In genomic region chr13:42101440-42102190, GRCm38 (mm10) we compare ENCODE assay signal across 8 mouse cellular contexts. TPM values are rescaled to one million over a fixed set of nuclear protein-coding genes. Genes with fewer than 3 reads are reported as not detected.
A peak's percentile ranks its signal among the peaks of the same experiment; 100 is the strongest.
DNase-seq lines count a peak whose midpoint lies in the region; ATAC-seq and TF ChIP-seq lines count a peak whose summit lies in the region.

No protein-coding gene starts in this region.

- no peaks in the 10 kb centered on the region for H3K27me3 ChIP-seq in forebrain, embryonic 13.5 days
- no peaks in the 10 kb centered on the region for H3K27me3 ChIP-seq in intestine, embryonic 15.5 days (replicated peaks)
- no peaks in the 10 kb centered on the region for H3K27me3 ChIP-seq in megakaryocyte, embryonic 14.5 days (replicated peaks)
- H3K27me3 ChIP-seq in thymus, adult 2 months (ENCODE audit: control insufficient read depth, insufficient read depth, low read length), result no peaks in the 10 kb centered on the region

- H3K4me1 ChIP-seq in forebrain, embryonic 13.5 days, result peaks cover 33% of the 10 kb centered on the region
- peaks cover 4% of the 10 kb centered on the region for H3K4me1 ChIP-seq in intestine, embryonic 15.5 days (replicated peaks)
- peaks cover 89% of the 10 kb centered on the region for H3K4me1 ChIP-seq in megakaryocyte, embryonic 14.5 days
- H3K4me1 ChIP-seq in thymus, adult 2 months (replicated peaks; ENCODE audit: control insufficient read depth, insufficient read depth, low read length), result peaks cover 25% of the 10 kb centered on the region

- peak overlapping the region; percentile 14 for H3K4me2 ChIP-seq in forebrain, embryonic 13.5 days
- H3K4me2 ChIP-seq in intestine, embryonic 15.5 days (replicated peaks), result no peak overlapping the region

- ATAC-seq in forebrain, embryonic 13.5 days, result peak; percentile 45
- peak; percentile 47; the same call in 1 of the 2 replicates for ATAC-seq in intestine, embryonic 15.5 days

- peak overlapping the region; percentile 30; the same call in 1 of the 2 replicates for H3K9ac ChIP-seq in forebrain, embryonic 13.5 days
- no peak overlapping the region for H3K9ac ChIP-seq in intestine, embryonic 15.5 days

- peak; percentile 54 for DNase-seq in left cerebral cortex, postnatal 4 days
- no peak for DNase-seq in left cerebral cortex, adult 8-10 months (ENCODE audit: low spot score in 2 of 2)
- DNase-seq in cerebellum, adult 18-20 months, result peak; percentile 64 to 70
- DNase-seq in thymus, adult 2 months, result peak; percentile 54
- no peak for DNase-seq in layer of hippocampus, adult 9-11 months

- 37% methylated on average over 13 of the region's 13 CpGs for WGBS in forebrain, embryonic 13.5 days
- 47% methylated on average over 13 of the region's 13 CpGs for WGBS in intestine, embryonic 15.5 days
- WGBS in thymus, adult 2 months, result 27% methylated on average over 13 of the region's 13 CpGs

- TF ChIP-seq POLR2A in thymus, adult 2 months (IDR thresholded peaks at IDR 0.05; ENCODE audit: control insufficient read depth, extremely low read depth, insufficient read depth, low read length, poor library complexity), result no peak

- TF ChIP-seq CTCF in thymus, adult 2 months (IDR thresholded peaks at IDR 0.05; ENCODE audit: borderline replicate concordance, control insufficient read depth, extremely low read depth, insufficient read depth, low read length, poor library complexity), result peak; percentile 29; the same call in 1 of the 2 replicates

- H3K9me3 ChIP-seq in forebrain, embryonic 13.5 days (replicated peaks), result no peaks in the 10 kb centered on the region
- no peaks in the 10 kb centered on the region for H3K9me3 ChIP-seq in intestine, embryonic 15.5 days
- peaks cover 4% of the 10 kb centered on the region; the same call in 1 of the 2 replicates for H3K9me3 ChIP-seq in megakaryocyte, embryonic 14.5 days

- H3K36me3 ChIP-seq in forebrain, embryonic 13.5 days (ENCODE audit: poor library complexity, severe bottlenecking), result peaks cover 7% of the 10 kb centered on the region; the same call in 1 of the 2 replicates
- H3K36me3 ChIP-seq in intestine, embryonic 15.5 days, result no peaks in the 10 kb centered on the region
- peaks cover 21% of the 10 kb centered on the region for H3K36me3 ChIP-seq in megakaryocyte, embryonic 14.5 days (replicated peaks; ENCODE audit: low read length)
- H3K36me3 ChIP-seq in thymus, adult 2 months (ENCODE audit: control insufficient read depth, insufficient read depth, low read length), result no peaks in the 10 kb centered on the region

- no peak overlapping the region for H3K4me3 ChIP-seq in forebrain, embryonic 13.5 days
- H3K4me3 ChIP-seq in intestine, embryonic 15.5 days (replicated peaks), result no peak overlapping the region
- H3K4me3 ChIP-seq in megakaryocyte, embryonic 14.5 days (replicated peaks), result peak overlapping the region; percentile 88
- 0 out of 2 replicates have a peak overlapping the region, but pooled peaks have one; percentile 5 for H3K4me3 ChIP-seq in thymus, adult 2 months (ENCODE audit: control insufficient read depth, insufficient read depth, low read length)

- peak overlapping the region; percentile 51 for H3K27ac ChIP-seq in forebrain, embryonic 13.5 days
- H3K27ac ChIP-seq in intestine, embryonic 15.5 days, result no peak overlapping the region
- peak overlapping the region; percentile 95 for H3K27ac ChIP-seq in thymus, adult 2 months (ENCODE audit: control insufficient read depth, insufficient read depth, low read length)

- intact Hi-C loops in left cerebral cortex, postnatal 4 days (cut with DNase I), result no loop called here

RNA-seq across cellular contexts. Expression of gene Hivep1, which starts 49.8 kb away (rescaled TPM):
- 10 to 100 TPM; 84.3 to 84.9 TPM for total RNA-seq in left cerebral cortex, postnatal 4 days (2021)
- 10 to 100 TPM; 47.6 to 60.6 (median 51.3) TPM for total RNA-seq in left cerebral cortex, adult 8-10 months (2022)
- polyA plus RNA-seq in forebrain, embryonic 13.5 days (2015; fragmentation: Nextera tagmentation; extraction: Ambion mirVana), result 16.4 and 16.8 TPM in 2 replicates
- polyA plus RNA-seq in intestine, embryonic 15.5 days (2015; fragmentation: Nextera tagmentation; extraction: Ambion mirVana), result 8.7 and 10.4 TPM in 2 replicates
- polyA plus RNA-seq in megakaryocyte, embryonic 14.5 days (2012; ENCODE audit: insufficient read depth, low replicate concordance), result 38.2 and 122 TPM in 2 replicates
- polyA plus RNA-seq in thymus, adult 2 months (2012; rRNA removed), result 34.9 and 47.5 TPM in 2 replicates

Comparison
In these comparisons a context has a peak if more than half of its experiments do, and no peak if none do; other contexts are left out.
1. DNase-seq: peak in left cerebral cortex, postnatal 4 days (single experiment), cerebellum, adult 18-20 months (2 of 2) and thymus, adult 2 months (single experiment); none in left cerebral cortex, adult 8-10 months (0 of 2) and layer of hippocampus, adult 9-11 months (single experiment).
2. H3K4me3 ChIP-seq: peak in megakaryocyte, embryonic 14.5 days (single experiment) and thymus, adult 2 months (single experiment); none in forebrain, embryonic 13.5 days (single experiment) and intestine, embryonic 15.5 days (single experiment).